Mouse (Mus musculus) erythroblast, embryonic 14.5 days (primary cell): ENCODE data around the gene Fam216a.

Source experiments
- GATA1 ChIP-seq: IDR thresholded peaks from 2 replicates; pipeline ENCODE4 v1.6.1; 2012; ENCODE audit warnings: low read length, inconsistent platforms, mixed read lengths
- TAL1 ChIP-seq: IDR thresholded peaks from 3 replicates; pipeline ENCODE4 v1.6.1; 2012; ENCODE audit warnings: low read length, inconsistent platforms, mixed read lengths

DNA sequence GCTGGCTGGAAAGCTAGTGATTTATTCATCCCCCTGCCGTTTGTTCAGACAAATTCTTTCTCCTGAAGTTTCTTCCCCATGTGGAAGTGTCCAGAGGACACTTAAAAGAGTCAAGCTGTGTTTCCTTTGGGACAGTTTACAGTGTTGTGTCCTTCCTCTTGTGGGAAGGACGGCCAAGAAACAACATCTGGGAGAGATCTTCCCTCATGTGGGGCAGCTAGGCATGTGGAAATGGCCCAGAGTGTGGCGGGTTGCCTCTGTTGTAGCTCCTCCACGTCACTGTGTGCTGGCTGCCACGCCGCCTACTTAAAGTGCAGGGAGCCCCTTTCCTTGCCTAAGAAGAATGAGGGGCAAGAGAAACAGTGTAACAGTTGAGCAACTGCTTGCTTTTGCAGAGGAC lies 40.7 kb upstream of the Fam216a start:
- no peak for TF ChIP-seq GATA1
- no peak for TF ChIP-seq TAL1
